Mouse (Mus musculus) adrenal gland, postnatal 25 days (tissue): Measurements from ENCODE around the gene Bcas1. TPM values are rescaled to one million over a fixed set of nuclear protein-coding genes. Genes with fewer than 3 reads are reported as not detected.
"Not testable (repeated sequence)": the region's sequence is repeated elsewhere in the genome, so short reads cannot be mapped to it uniquely, and the experiment has no call there.

Experiments used
- DNase-seq: peaks from one replicate; pipeline ENCODE4 v3.0.0; 2021; ENCODE audit warnings: mixed read lengths
- long read RNA-seq: library from polyadenylated mRNA; stranded (forward); transcript quantifications from one replicate; pipeline ENCODE4 v2.0.0, GENCODE M21; 2021
- total RNA-seq: library from RNA; stranded (reverse); gene quantifications from 2 replicates; pipeline ENCODE4 v1.2.3, GENCODE M21; 2021

The Bcas1 gene
- total RNA-seq: 0.33 TPM in 1 of 2 replicates, not detected in the other
- long read RNA-seq, partial matches to known transcripts: 1 of 1 reads
- long read RNA-seq, other reads (novel, unspliced or antisense): 0 of 1 reads

DNA sequence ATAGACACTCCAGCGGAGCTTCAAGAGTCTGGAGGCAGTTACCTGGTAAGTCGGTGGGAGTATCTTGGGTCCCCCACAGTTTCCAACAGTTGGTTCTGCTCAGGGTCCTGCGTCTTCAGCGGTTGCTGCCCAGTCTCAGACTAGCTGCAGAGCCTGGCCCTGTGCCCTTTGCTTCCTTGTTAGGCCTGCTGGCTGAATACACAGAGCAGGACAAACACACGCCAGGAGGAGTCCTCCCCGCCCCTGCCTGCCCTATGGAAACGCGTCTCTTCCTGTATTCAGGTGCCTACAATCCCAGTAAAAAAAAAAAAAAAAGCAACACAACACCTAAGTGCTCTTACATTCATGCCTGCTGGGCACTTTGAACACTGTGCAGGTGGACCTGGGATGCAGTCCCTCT is at the start of gene Bcas1:
Gene Bcas1, minus strand, starts transcription at position 142 of the 400 bp plus-strand sequence.
- no peak for DNase-seq

DNA sequence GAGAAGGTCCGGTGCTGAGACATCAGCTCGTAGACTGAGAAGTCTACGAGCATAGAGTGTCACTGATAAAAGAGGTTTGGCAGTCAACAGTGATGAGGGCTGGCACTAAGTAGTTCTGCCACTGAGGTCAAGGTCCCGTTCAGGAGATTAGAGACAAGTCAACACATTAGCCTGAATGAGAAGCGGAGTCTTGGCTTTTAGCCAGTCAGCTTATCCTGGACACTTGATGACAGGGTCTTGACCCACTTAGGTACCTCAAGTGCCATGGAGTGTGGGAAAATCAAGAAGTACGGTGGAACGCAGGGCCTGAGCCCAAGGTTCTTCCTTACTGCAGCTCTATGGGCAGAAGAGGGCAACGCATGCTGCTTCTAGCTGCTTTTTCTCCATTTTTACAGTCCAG is 49.0 kb upstream of the Bcas1 start:
- no peak for DNase-seq

DNA sequence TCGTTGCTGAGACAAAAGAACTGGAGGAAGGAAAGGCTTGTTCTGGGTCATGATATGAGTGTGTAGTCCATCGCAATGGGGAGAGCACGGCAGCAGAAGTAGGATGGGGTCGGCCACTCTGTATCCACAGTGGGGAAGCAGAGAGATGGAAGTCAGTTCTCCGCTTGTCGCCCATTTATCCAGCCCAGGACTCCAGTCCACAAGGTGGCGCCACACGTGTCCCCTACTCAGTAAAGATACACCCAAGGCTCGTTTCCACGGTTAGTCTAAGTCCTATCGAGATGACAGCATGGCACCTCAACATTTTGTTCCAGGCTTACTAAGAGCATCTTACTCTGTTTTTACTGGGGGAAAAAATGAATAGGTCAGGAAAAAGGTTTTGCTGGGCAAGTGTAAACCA is 48.6 kb upstream of the Bcas1 start:
- peak; percentile 39 for DNase-seq

DNA sequence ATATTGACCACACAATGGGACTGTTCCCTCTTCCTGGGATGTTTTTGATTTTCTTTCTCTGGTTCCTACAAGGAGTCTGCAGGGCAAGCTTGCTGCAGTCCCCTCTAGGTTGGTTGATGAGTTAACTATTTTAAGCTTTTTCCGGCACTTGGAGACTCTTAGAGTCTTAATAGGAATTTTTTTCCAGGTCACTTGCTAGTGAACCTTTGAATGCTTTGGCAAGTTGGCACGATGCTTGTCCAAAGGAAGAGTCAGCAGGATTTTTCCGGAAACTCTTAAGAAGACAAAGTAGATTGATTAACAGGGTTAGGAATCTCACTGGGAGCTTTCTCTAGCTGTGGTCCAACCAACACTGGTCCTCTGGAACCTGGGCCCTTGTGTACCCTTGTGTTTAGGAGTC is 47.5 kb upstream of the Bcas1 start:
- DNase-seq: no peak

DNA sequence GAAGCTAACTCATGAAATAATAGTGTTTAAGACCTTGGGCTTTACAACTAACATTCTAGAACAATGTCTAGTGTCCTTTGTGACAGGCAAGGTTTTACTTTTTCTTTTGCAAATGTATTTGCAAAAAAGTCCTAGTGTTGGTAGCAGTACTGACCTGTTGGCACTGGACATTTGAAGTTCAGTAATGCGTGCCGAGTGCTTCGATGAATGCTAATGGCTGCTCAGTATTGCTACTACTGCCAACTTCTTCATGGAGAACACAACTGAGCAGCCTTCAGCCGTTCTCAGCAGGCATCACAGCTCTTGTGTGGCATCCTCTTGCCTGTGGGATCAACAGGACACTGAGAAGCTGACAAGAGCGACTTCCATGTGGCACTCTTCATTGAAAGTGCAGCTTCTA is 46.5 kb upstream of the Bcas1 start:
- no peak for DNase-seq

DNA sequence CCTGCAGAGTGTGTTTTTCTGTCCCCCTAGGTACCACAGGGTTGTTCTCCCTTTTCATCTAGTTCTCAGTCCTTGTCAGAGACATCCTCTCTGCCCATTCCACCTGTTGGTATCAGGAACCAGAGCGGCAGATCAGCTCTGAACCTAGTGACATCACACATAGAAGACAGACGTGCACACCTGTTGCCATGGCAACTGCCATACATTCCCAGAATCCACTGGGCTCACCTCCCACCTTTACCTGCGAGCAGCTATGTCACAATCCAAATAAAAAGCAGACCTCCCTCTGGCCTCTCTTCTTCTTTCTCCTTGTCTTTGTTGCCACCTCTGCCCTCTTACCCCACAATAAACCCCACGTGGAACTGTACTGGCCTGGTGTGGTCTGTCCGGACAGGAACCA is 42.9 kb upstream of the Bcas1 start:
- DNase-seq: no peak

DNA sequence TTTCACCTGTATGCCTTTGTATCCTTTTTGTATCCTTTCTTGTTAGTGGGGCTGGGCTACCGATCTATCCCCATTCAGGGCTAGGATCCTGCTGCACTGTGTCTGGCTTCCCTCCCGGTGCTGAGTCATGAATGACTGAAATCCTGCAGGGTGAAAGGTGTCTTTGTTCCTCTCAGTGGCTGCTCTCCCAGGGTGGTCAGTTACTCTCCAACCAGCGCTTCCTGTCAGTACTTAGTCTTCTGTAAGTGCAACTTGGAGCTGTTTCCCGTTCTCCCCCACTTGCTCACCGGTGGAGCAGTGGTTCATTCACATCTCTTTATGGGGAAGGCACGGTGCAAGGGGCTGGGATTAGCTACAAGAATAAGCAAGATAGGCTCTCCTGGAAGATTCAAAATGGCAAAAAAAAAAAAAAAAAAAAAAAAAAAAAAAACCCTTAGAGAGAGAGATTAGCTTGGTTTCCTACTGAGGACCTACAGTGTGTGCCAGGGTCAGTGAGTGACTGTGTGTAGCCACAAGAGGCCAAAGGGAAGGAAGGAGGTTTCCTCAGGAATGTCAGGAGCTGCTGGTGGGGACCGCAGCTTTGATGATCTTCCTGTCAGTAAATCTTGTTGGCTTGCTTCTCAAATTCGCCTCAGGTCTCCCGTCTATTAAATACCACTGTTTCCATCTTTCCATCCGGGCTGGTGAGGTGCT is 42.1 kb upstream of the Bcas1 start:
- DNase-seq: peak; percentile 80

DNA sequence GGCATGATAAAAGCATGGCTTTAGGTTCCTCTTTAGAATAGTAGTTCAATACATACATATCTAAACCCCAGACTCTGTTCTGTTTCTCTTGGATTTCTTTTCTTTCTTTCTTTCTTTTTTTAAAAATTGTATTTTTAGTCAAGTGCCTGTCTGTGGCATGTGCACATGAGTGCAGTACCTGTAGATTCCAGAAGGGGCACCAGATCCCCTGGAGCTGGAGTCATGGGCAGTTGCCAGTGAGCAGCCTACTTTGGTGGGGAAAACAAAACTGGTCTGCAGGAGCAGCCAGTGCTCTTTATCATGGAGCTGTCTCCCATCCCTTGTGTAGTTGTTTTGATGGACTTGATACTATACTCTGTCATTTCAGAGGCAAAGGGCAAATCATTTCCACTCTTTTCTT is 40.4 kb upstream of the Bcas1 start:
- DNase-seq: no peak

DNA sequence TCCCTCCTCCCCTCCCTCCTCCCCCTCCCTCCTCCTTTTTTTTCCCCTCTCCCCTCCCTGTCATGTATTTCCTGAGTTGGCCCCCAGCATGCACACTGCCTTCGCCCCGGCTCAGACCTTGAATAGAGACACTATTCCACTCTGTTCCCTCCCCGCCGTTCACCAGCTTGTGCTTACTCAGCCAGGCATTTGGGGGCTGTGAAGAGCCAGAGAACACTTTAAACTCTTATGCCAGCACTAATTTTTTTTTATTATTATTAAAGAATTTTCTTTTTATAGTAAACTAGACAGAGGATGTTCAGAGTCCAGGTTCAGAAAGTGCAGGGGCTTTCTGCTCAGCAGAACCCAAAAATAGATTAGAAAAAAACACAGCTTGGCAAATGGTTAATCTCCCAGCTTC is 37.2 kb upstream of the Bcas1 start:
- no peak for DNase-seq

DNA sequence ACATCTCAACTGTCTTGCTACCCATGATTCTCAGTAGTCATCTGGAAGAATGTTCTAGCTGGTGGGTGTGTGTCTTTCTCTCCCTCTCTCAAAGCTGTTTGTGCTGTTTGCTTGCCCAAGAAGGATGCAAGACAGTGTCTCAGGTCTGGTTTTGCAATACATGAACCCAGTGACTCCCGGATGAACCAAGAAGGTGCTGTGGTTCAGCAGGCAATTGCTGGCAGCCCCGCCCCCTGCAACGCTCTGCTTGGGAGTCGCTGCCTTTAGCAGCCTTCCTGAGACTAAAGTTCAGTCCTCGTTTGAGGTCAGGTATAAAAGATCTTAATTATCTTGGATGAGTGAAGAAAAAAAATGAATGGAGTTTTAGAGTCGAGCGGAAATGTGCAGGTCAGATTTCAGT is 34.0 kb upstream of the Bcas1 start:
- DNase-seq: no peak

DNA sequence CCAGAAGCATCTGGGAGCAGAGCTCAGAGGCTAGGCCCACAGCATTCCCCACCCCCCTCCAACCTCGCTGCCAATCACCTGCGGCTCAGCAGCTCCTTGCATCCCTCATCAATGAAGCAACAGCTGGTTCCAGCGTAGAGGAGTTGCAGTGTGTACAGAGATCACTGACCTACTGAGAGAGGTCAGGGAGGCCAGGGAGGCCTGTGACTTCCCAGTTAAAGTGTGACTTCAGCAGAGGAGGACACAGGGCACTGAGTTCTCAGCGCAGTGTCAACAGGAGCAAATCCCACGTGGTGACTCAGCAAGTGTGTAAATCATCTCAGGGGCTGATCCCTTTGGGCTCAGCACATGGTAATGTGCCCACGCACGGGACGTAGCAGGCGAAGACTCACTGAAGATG is 32.2 kb upstream of the Bcas1 start:
- DNase-seq: peak; percentile 6

DNA sequence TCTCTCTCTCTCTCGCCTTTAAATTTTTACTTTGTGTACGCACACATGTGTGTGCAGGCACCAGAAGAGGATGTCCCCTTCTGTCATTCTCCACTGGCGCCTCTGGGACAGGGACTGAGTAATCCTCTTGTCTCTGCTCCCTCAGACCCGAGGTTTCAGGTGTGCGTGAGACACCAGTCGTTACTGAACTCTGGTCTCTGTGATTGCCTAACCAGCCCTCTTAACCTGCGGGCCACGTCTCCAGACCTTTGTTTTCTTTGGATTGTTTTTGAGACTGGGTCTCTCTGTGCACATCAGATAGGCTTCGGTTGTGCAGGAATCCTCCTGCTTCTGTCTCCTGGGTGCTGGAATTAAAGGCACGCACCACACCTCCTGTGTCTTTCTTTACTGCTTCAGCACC is 31.5 kb upstream of the Bcas1 start:
- no peak for DNase-seq

DNA sequence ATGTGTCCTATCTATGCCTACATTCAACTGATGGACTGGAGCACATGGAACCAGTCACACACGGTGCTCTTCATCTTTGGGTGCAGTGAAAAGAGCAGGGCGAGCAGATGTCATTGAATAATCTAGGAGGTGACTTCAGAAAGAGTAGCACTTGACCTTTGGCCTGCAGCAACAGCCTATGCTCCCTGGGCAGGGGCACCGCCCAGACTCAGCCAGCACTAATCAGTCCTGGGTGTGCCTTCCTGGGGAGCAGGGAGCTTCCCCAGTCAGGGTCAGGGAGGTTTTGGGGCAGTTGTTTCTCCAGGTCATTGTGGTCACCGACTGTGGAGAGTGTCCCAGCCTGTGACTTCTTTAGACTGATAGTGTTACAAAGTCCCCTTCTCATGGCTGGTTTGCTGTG is 26.2 kb upstream of the Bcas1 start:
- DNase-seq: not testable (repeated sequence)

DNA sequence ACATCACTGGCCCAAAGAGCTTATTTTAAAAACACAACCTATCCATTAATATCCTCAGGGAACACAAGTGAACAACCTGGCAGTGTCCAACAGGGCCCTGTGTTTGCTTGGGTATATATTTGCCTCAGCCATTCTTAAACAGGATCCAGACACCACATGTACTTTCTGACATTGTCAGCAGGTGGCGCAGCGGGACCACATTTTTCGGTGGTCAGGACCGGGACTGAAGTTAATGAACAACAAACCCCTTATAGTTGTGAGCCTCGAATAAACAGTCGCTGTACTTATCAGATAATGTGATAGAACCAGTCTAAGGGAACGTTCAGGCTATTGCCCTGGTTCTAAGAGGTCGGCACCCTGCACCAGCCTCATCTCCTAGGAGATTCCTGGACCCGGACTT is 23.3 kb upstream of the Bcas1 start:
- peak; percentile 70 for DNase-seq

DNA sequence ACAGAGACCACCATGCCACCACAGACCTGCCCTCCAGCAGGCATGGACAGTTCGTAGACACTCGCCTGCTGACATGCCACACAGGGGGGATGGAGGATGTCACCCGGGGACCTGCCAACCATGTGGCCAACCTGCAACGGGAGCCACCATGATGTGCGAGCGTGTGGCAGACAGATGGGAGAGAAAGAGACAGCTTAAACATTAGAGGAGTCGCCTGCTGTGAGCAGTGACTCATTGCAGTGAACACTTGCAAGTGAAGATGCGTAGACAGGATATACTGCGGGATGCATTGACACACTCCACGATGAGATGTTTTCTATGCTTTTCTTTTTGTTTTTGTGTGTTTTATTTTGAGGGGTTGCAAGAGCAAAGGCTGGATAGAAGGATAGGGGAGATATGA is 20.0 kb upstream of the Bcas1 start:
- no peak for DNase-seq

DNA sequence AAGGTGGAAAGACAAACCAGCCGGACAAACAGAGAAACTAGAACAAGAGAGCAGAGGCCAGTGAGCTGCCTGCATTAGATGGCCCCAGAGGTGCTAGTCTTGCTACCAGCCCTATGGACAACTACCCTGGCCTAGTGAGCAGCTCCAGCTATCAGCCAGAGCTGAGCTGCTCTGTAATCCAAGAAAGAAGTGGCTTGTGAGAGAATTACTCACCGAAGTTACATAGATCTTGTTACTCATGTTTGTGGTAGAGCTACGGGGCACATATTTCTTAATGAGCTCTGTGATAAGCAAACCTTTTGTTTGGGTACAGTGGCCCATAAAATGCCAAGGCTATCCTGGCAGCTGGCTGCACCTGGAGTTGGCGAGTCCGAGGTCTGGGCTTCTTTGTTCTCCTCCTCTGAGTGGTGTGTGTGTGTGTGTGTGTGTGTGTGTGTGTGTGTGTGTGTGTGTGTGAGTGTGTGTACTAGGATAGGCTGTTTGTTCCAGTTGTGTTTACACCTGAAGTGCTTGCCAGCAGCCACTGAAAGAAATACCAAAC is 19.3 kb upstream of the Bcas1 start:
- DNase-seq: peak; percentile 7

DNA sequence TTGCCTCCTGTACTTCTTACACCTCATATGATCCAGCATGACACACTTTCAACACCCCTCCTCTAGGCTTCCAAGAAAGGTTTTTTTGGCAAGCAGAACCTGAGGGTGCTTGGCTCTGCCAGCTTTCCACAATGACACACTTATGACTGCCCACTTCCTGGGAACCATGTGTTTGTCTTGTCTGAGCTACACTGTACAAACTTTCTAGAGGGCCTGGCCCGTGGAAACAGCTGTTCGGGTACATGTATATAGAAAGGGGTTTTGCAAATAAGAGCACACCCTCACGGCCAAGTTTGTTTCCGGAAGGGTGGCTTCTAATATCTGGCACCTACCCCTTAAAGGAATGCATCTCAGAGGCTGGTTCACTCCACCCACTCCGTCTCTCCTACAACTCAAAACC is 18.2 kb upstream of the Bcas1 start:
- DNase-seq: no peak

DNA sequence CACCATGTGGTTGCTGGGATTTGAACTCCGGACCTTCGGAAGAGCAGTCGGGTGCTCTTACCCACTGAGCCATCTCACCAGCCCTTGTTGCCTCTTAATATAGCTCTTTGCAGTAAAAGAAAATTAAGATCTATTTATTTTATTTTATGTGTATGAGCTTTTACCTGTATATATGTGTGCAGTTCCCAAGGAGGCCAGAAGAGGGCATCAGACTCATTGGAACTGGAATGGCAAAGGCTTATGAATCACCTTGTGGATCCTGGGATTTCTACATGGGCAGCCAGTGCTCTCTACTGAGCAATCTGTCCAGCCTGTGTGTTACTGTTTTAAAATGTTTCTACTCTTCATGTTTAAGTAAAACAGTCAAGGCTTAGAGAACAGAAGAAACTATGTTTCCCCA is 14.9 kb upstream of the Bcas1 start:
- DNase-seq: peak; percentile 32

DNA sequence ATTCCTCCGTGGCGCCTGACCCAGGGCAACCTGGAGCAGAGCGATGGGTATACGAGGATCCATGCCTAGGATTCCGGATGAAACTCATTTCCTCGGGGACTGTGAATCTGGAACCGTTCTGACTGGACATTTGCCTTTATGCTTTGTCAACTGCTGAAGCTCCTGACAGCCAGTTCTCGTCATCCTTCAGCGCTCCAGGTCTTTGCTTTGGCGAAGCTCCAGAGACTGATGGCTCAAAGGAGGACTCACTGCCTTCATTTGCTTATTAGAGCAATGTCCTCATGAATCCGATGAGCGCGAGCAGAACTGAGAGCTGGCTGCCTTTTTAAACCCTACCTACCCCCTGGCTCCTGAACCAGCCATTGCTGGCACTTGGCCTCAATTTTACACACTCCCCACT is 11.1 kb upstream of the Bcas1 start:
- no peak for DNase-seq

DNA sequence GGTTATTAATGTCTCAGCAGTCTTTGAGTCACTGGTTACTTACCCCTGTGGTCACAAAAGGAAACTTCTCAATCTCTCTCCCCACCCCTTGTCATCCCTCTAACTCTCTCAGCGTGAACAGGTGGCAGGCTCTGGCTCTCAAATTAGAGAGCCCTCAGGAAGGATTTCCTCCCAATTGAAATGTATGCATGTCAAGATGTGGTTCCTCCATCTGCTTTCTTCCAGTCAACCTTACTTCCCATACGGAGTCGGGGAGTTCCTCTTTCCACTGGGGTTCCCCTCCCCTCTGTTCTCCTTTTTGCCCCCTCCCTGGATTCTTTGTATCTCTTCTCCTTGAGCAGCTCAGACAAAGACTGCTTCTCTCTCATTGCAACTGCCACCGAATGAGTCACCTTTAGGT is 8.6 kb upstream of the Bcas1 start:
- DNase-seq: no peak

DNA sequence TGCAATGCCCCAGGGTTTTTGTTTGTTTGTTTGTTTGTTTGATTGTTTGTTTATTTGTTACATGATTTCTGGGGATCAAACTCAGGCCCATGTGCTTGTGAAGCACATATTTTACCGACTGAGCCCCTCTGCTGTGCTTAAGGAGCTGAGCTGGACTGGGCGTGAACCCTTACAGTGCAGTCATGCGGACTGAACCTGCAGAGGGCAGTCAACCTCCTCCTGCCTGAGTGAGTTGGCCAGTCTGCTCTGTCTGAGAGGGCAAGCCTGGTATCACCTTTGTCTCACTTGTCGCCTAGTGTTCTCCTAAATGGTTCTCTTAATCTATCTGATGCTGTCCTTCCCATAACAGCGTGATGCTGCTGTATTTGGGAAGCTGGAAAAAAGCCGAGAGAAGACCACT is 4.5 kb upstream of the Bcas1 start:
- DNase-seq: no peak

DNA sequence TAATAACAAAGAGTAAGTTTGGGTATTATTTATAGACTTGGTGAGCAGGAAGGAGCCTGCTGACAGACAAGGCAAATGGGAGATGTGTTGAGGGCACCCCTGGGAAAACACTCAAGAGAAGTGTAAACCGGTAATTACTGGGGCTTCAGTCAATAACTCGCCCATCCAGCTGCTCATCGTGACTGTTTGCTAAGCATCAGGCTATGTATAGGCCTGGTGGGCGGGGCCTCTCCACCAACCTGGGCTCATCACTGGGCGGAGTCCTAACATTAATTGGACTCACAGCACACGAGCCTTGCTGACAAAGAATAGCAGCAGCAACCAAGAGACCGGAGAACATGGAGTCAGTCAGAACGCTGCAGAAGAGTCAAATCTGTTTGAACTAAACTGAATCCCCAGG is 1.3 kb upstream of the Bcas1 start:
- DNase-seq: no peak

DNA sequence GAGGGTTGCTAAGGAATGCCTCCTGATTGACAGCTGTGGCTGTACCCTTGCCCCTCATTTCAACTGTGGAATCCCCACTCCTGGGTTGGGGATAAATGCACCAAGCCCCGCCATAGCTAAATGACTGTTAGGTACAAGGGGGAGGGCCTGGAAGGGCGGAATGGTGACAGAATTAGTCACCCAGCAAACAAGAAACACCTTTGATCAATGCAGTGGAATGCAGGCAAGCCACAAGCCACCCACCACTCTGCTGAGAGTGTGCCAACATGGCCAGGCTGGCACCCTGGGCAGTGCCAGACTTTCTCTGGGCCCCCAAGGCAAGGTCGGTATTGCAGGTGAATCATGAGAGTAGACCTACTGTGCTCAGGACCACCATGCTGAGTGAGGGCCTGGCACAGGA is 3.5 kb downstream of the Bcas1 start:
- DNase-seq: no peak

DNA sequence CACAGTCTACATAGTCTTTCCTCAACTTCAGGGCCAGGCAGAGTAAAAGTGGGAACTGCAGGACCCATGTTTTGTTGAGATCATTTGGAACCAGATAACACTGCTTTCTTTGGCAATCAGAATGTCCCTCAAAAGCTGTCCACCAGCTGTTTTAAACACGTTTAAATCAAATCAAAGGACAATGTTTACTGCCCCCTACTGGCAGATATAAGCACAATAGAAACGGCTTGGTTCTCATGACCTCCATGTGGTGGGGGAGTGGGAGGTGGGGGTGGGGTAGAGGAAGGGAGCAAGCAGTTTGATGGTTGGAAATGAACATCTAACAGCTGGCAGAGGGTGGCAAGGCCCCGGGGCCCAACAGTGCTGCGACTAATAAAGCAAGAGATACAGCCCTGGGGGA is 5.7 kb downstream of the Bcas1 start:
- no peak for DNase-seq

DNA sequence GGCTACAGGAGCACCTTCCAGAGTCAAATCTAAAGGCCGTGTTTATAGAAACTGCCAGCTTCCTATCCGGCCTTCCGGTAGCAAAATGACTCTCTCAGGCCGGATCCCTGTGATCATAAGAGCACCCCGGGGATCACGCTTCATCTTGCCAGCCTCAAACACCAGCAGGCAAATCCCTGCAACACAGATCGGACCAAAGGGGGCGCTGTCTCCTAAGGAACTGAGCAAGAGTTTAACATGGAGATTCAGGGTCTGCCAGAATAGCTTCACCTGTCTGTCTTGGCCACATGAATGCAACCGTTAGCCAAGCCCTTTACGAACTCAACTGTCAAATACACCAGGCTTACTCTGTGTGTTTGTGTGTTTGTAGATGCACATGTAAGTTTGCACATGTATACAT is 8.9 kb downstream of the Bcas1 start:
- DNase-seq: peak; percentile 29
